Comparison of ENCODE assay signal across 8 mouse cellular contexts in the genomic region with DNA sequence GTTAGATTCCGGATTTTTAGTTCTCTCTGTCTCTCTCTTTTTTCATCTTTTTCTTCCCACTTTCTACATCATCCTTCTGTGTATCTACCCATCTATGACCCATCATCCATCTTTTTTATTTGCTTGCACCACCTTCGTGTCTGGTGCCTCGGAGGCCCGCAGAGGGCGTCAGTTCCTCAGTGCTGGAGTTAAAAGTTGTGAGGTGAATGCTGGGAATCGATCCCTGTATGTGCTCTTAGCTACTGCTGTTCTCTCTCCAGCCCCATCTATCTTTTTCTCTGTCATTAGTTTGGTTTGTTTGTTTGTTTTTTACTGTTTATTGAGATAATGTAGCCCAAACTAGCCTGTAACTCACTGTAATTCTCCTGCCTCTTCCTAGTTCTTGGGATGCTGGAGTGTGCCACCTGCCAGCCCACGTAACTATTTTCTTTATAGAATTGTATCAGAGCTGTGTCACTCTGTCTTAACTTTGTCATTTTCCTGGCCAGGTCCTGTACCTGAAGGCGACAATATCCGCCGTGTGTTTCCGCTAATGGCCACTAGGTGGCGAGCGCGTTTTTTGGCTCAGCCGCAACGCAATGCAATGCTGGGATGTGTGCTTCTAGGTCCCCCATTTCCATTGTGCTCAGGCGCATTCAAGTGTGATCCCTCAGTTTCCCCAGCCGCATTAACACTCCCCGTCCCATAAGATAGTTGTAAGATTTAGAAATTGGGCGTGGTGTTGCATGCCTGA. TPM values are rescaled to one million over a fixed set of nuclear protein-coding genes. Genes with fewer than 3 reads are reported as not detected.
DNase-seq lines count a peak whose midpoint lies in the region; ATAC-seq and TF ChIP-seq lines count a peak whose summit lies in the region.

No protein-coding gene starts in this region.

- peak overlapping the region; percentile 64 for H3K4me2 ChIP-seq in embryonic facial prominence, embryonic 14.5 days (ENCODE audit: low read depth, low read length)
- peak overlapping the region; percentile 63 for H3K4me2 ChIP-seq in kidney, embryonic 14.5 days (replicated peaks; ENCODE audit: low read depth, low read length)
- H3K4me2 ChIP-seq in limb, embryonic 14.5 days (replicated peaks; ENCODE audit: low read depth, low read length, severe bottlenecking) = peak overlapping the region; percentile 92
- H3K4me2 ChIP-seq in midbrain, embryonic 16.5 days (ENCODE audit: low read length) = peak overlapping the region; percentile 54

- H3K27me3 ChIP-seq in embryonic facial prominence, embryonic 14.5 days (replicated peaks; ENCODE audit: control insufficient read depth, insufficient read depth, low read length) = peaks cover 15% of the 10 kb centered on the region
- H3K27me3 ChIP-seq in heart, embryonic 10.5 days (ENCODE audit: insufficient read depth, poor library complexity, severe bottlenecking) = peaks cover 30% of the 10 kb centered on the region
- peaks cover 6% of the 10 kb centered on the region; the same call in 1 of the 2 replicates for H3K27me3 ChIP-seq in kidney, embryonic 14.5 days (ENCODE audit: control insufficient read depth, insufficient read depth, low read length)
- peaks cover 9% of the 10 kb centered on the region for H3K27me3 ChIP-seq in limb, embryonic 14.5 days (ENCODE audit: control insufficient read depth, insufficient read depth, low read length)
- peaks cover 29% of the 10 kb centered on the region for H3K27me3 ChIP-seq in midbrain, embryonic 16.5 days (ENCODE audit: control insufficient read depth, insufficient read depth, low read depth, low read length)

- ATAC-seq in embryonic facial prominence, embryonic 14.5 days (ENCODE audit: low read depth) = peak; percentile 35
- peak; percentile 26 for ATAC-seq in kidney, embryonic 14.5 days (ENCODE audit: low FRiP score, low TSS enrichment)
- peak; percentile 38 for ATAC-seq in limb, embryonic 14.5 days (ENCODE audit: low FRiP score, low read depth)
- peak; percentile 74 for ATAC-seq in midbrain, embryonic 16.5 days

- under 1% methylated on average over 20 of the region's 20 CpGs for WGBS in embryonic facial prominence, embryonic 14.5 days
- WGBS in heart, embryonic 10.5 days = under 1% methylated on average over 20 of the region's 20 CpGs
- WGBS in kidney, embryonic 14.5 days = under 1% methylated on average over 20 of the region's 20 CpGs
- WGBS in limb, embryonic 14.5 days = 0% methylated on average over 20 of the region's 20 CpGs
- WGBS in midbrain, embryonic 16.5 days = under 1% methylated on average over 20 of the region's 20 CpGs

- peaks cover 4% of the 10 kb centered on the region; the same call in 1 of the 2 replicates for H3K4me1 ChIP-seq in embryonic facial prominence, embryonic 14.5 days (ENCODE audit: control insufficient read depth, insufficient read depth, low read length)
- H3K4me1 ChIP-seq in heart, embryonic 10.5 days = peaks cover 19% of the 10 kb centered on the region
- peaks cover 8% of the 10 kb centered on the region for H3K4me1 ChIP-seq in kidney, embryonic 14.5 days (ENCODE audit: control insufficient read depth, insufficient read depth, low read length)
- H3K4me1 ChIP-seq in limb, embryonic 14.5 days (ENCODE audit: control insufficient read depth, insufficient read depth, low read length) = peaks cover 6% of the 10 kb centered on the region; the same call in 1 of the 2 replicates
- peaks cover 11% of the 10 kb centered on the region for H3K4me1 ChIP-seq in midbrain, embryonic 16.5 days (ENCODE audit: control insufficient read depth, insufficient read depth, low read length)

- H3K9me3 ChIP-seq in embryonic facial prominence, embryonic 14.5 days (ENCODE audit: control insufficient read depth, low read length) = no peaks in the 10 kb centered on the region
- no peaks in the 10 kb centered on the region for H3K9me3 ChIP-seq in heart, embryonic 10.5 days
- no peaks in the 10 kb centered on the region for H3K9me3 ChIP-seq in kidney, embryonic 14.5 days (ENCODE audit: control insufficient read depth, low read length)
- H3K9me3 ChIP-seq in limb, embryonic 14.5 days (ENCODE audit: control insufficient read depth, low read length) = no peaks in the 10 kb centered on the region
- no peaks in the 10 kb centered on the region for H3K9me3 ChIP-seq in midbrain, embryonic 16.5 days (replicated peaks; ENCODE audit: control insufficient read depth, low read length, poor library complexity, severe bottlenecking)

- H3K36me3 ChIP-seq in embryonic facial prominence, embryonic 14.5 days (ENCODE audit: control insufficient read depth, insufficient read depth, low read length) = peaks cover 35% of the 10 kb centered on the region
- H3K36me3 ChIP-seq in heart, embryonic 10.5 days = peaks cover 34% of the 10 kb centered on the region
- peaks cover 29% of the 10 kb centered on the region for H3K36me3 ChIP-seq in kidney, embryonic 14.5 days (ENCODE audit: control insufficient read depth, insufficient read depth, low read length)
- H3K36me3 ChIP-seq in limb, embryonic 14.5 days (ENCODE audit: control insufficient read depth, insufficient read depth, low read length) = peaks cover 30% of the 10 kb centered on the region
- peaks cover 25% of the 10 kb centered on the region for H3K36me3 ChIP-seq in midbrain, embryonic 16.5 days (ENCODE audit: control insufficient read depth, insufficient read depth, low read length)

- DNase-seq in 416B (ENCODE audit: low read depth) = peak; percentile 86
- DNase-seq in adrenal gland, postnatal 4 days (ENCODE audit: low spot score in 2 of 2) = peak; percentile 63 to 74
- peak; percentile 82 for DNase-seq in embryonic facial prominence, embryonic 14.5 days (ENCODE audit: low spot score)
- peak; percentile 91 for DNase-seq in heart, embryonic 10.5 days (ENCODE audit: low spot score)
- DNase-seq in limb, embryonic 14.5 days (ENCODE audit: low spot score) = peak; percentile 81
- DNase-seq in spleen, postnatal 36 days (ENCODE audit: low spot score in 2 of 2) = peak; percentile 78 to 86

- no peak for TF ChIP-seq POLR2A in limb, embryonic 14.5 days (IDR thresholded peaks at IDR 0.05; ENCODE audit: borderline replicate concordance, extremely low read depth, insufficient read depth, insufficient read length)

- peak overlapping the region; percentile 71 for H3K9ac ChIP-seq in embryonic facial prominence, embryonic 14.5 days (ENCODE audit: low read depth, low read length)
- H3K9ac ChIP-seq in kidney, embryonic 14.5 days (ENCODE audit: low read depth, low read length) = peak overlapping the region; percentile 97
- peak overlapping the region; percentile 67 for H3K9ac ChIP-seq in limb, embryonic 14.5 days (ENCODE audit: low read depth, low read length, severe bottlenecking)
- peak overlapping the region; percentile 59 for H3K9ac ChIP-seq in midbrain, embryonic 16.5 days (ENCODE audit: low read depth, low read length)

- peak overlapping the region; percentile 82 for H3K27ac ChIP-seq in embryonic facial prominence, embryonic 14.5 days (replicated peaks; ENCODE audit: low read depth, low read length)
- peak overlapping the region; percentile 99 for H3K27ac ChIP-seq in heart, embryonic 10.5 days
- peak overlapping the region; percentile 78; the same call in 1 of the 2 replicates for H3K27ac ChIP-seq in kidney, embryonic 14.5 days (ENCODE audit: low read depth, low read length)
- H3K27ac ChIP-seq in limb, embryonic 14.5 days (replicated peaks; ENCODE audit: low read depth, low read length) = peak overlapping the region; percentile 77
- peak overlapping the region; percentile 44 for H3K27ac ChIP-seq in midbrain, embryonic 16.5 days (ENCODE audit: low read length)

- H3K4me3 ChIP-seq in embryonic facial prominence, embryonic 14.5 days (ENCODE audit: low read depth, low read length) = peak overlapping the region; percentile 68
- peak overlapping the region; percentile 95 for H3K4me3 ChIP-seq in heart, embryonic 10.5 days
- peak overlapping the region; percentile 69 for H3K4me3 ChIP-seq in kidney, embryonic 14.5 days (ENCODE audit: low read length)
- H3K4me3 ChIP-seq in limb, embryonic 14.5 days (replicated peaks; ENCODE audit: low read length) = peak overlapping the region; percentile 77
- H3K4me3 ChIP-seq in midbrain, embryonic 16.5 days (ENCODE audit: low read depth, low read length) = peak overlapping the region; percentile 83

RNA-seq across cellular contexts. Expression of gene Rpl18a, which starts 0.6 kb away (rescaled TPM):
- 1,000 to 10,000 TPM; 1,999 to 2,049 TPM for total RNA-seq in adrenal gland, postnatal 4 days (2021)
- polyA plus RNA-seq in embryonic facial prominence, embryonic 14.5 days (2014; fragmentation: Nextera tagmentation; extraction: Ambion mirVana) = 5,430 and 5,481 TPM in 2 replicates
- polyA plus RNA-seq in heart, embryonic 10.5 days (2016; fragmentation: Nextera tagmentation; extraction: Ambion mirVana) = 2,378 and 2,634 TPM in 2 replicates
- polyA plus RNA-seq in kidney, embryonic 14.5 days (2014; fragmentation: Nextera tagmentation; extraction: Ambion mirVana) = 5,375 and 6,285 TPM in 2 replicates
- 5,343 and 6,042 TPM in 2 replicates for polyA plus RNA-seq in limb, embryonic 14.5 days (2012; rRNA removed)
- 5,732 and 5,809 TPM in 2 replicates for polyA plus RNA-seq in limb, embryonic 14.5 days (2014; fragmentation: Nextera tagmentation; extraction: Ambion mirVana)
- polyA plus RNA-seq in midbrain, embryonic 16.5 days (2015; fragmentation: Nextera tagmentation; extraction: Ambion mirVana) = 1,781 and 1,796 TPM in 2 replicates

RNA-seq across cellular contexts. Expression of gene Slc5a5, which starts 5.3 kb away (rescaled TPM):
- under 1 TPM; 0.14 to 0.17 TPM for total RNA-seq in adrenal gland, postnatal 4 days (2021)
- polyA plus RNA-seq in embryonic facial prominence, embryonic 14.5 days (2014; fragmentation: Nextera tagmentation; extraction: Ambion mirVana) = 0.42 and 0.58 TPM in 2 replicates
- polyA plus RNA-seq in heart, embryonic 10.5 days (2016; fragmentation: Nextera tagmentation; extraction: Ambion mirVana) = 0.07 and 0.29 TPM in 2 replicates
- 0.09 and 0.19 TPM in 2 replicates for polyA plus RNA-seq in kidney, embryonic 14.5 days (2014; fragmentation: Nextera tagmentation; extraction: Ambion mirVana)
- 1.4 and 1.9 TPM in 2 replicates for polyA plus RNA-seq in limb, embryonic 14.5 days (2012; rRNA removed)
- 0.19 and 0.83 TPM in 2 replicates for polyA plus RNA-seq in limb, embryonic 14.5 days (2014; fragmentation: Nextera tagmentation; extraction: Ambion mirVana)
- polyA plus RNA-seq in midbrain, embryonic 16.5 days (2015; fragmentation: Nextera tagmentation; extraction: Ambion mirVana) = 1.7 and 1.9 TPM in 2 replicates

RNA-seq across cellular contexts. Expression of gene Map1s, which starts 7.9 kb away (rescaled TPM):
- total RNA-seq in adrenal gland, postnatal 4 days (2021) = 10 to 100 TPM; 45.4 to 48.9 TPM
- polyA plus RNA-seq in embryonic facial prominence, embryonic 14.5 days (2014; fragmentation: Nextera tagmentation; extraction: Ambion mirVana) = 41.3 and 49.7 TPM in 2 replicates
- polyA plus RNA-seq in heart, embryonic 10.5 days (2016; fragmentation: Nextera tagmentation; extraction: Ambion mirVana) = 49.6 and 58.4 TPM in 2 replicates
- 32.1 and 43.4 TPM in 2 replicates for polyA plus RNA-seq in kidney, embryonic 14.5 days (2014; fragmentation: Nextera tagmentation; extraction: Ambion mirVana)
- polyA plus RNA-seq in limb, embryonic 14.5 days (2012; rRNA removed) = 63.7 and 96.8 TPM in 2 replicates
- 45.6 and 47.6 TPM in 2 replicates for polyA plus RNA-seq in limb, embryonic 14.5 days (2014; fragmentation: Nextera tagmentation; extraction: Ambion mirVana)
- polyA plus RNA-seq in midbrain, embryonic 16.5 days (2015; fragmentation: Nextera tagmentation; extraction: Ambion mirVana) = 59.7 and 65.0 TPM in 2 replicates

RNA-seq across cellular contexts. Expression of gene Ccdc124, which starts 24.1 kb away (rescaled TPM):
- 10 to 100 TPM; 36.8 to 38.6 TPM for total RNA-seq in adrenal gland, postnatal 4 days (2021)
- polyA plus RNA-seq in embryonic facial prominence, embryonic 14.5 days (2014; fragmentation: Nextera tagmentation; extraction: Ambion mirVana) = 87.1 and 91.3 TPM in 2 replicates
- 120 and 143 TPM in 2 replicates for polyA plus RNA-seq in heart, embryonic 10.5 days (2016; fragmentation: Nextera tagmentation; extraction: Ambion mirVana)
- polyA plus RNA-seq in kidney, embryonic 14.5 days (2014; fragmentation: Nextera tagmentation; extraction: Ambion mirVana) = 117 and 142 TPM in 2 replicates
- 49.2 and 58.9 TPM in 2 replicates for polyA plus RNA-seq in limb, embryonic 14.5 days (2012; rRNA removed)
- polyA plus RNA-seq in limb, embryonic 14.5 days (2014; fragmentation: Nextera tagmentation; extraction: Ambion mirVana) = 96.2 and 97.2 TPM in 2 replicates
- 167 and 182 TPM in 2 replicates for polyA plus RNA-seq in midbrain, embryonic 16.5 days (2015; fragmentation: Nextera tagmentation; extraction: Ambion mirVana)

RNA-seq across cellular contexts. Expression of gene Kcnn1, which starts 34.8 kb away (rescaled TPM):
- 1 to 10 TPM; 1.4 to 2.1 TPM for total RNA-seq in adrenal gland, postnatal 4 days (2021)
- 2.9 and 3.4 TPM in 2 replicates for polyA plus RNA-seq in embryonic facial prominence, embryonic 14.5 days (2014; fragmentation: Nextera tagmentation; extraction: Ambion mirVana)
- 1.1 and 1.6 TPM in 2 replicates for polyA plus RNA-seq in heart, embryonic 10.5 days (2016; fragmentation: Nextera tagmentation; extraction: Ambion mirVana)
- polyA plus RNA-seq in kidney, embryonic 14.5 days (2014; fragmentation: Nextera tagmentation; extraction: Ambion mirVana) = 2.5 and 2.6 TPM in 2 replicates
- polyA plus RNA-seq in limb, embryonic 14.5 days (2012; rRNA removed) = 9.1 and 11.2 TPM in 2 replicates
- polyA plus RNA-seq in limb, embryonic 14.5 days (2014; fragmentation: Nextera tagmentation; extraction: Ambion mirVana) = 2.5 and 3.0 TPM in 2 replicates
- polyA plus RNA-seq in midbrain, embryonic 16.5 days (2015; fragmentation: Nextera tagmentation; extraction: Ambion mirVana) = 15.4 and 16.1 TPM in 2 replicates

Comparison
In these comparisons a context has a peak if more than half of its experiments do, and no peak if none do; other contexts are left out.
1. Peak in every context shown above with its lines: DNase-seq, ATAC-seq, H3K4me3 ChIP-seq and H3K27ac ChIP-seq.
2. H3K27ac ChIP-seq: peak in every context shown above with its lines; median percentile 99 in heart, embryonic 10.5 days; 82 in embryonic facial prominence, embryonic 14.5 days; 78 in kidney, embryonic 14.5 days; 77 in limb, embryonic 14.5 days; 44 in midbrain, embryonic 16.5 days.